Mouse (Mus musculus): ENCODE data around the gene Btg3. TPM values are rescaled to one million over a fixed set of nuclear protein-coding genes. Genes with fewer than 3 reads are reported as not detected.

Gene Btg3
- 35.7 and 43.7 TPM in 2 replicates for polyA plus RNA-seq (2015; fragmentation: Nextera tagmentation; extraction: Ambion mirVana)

GRCm38 (mm10) chr16:78376745-78377570 lies at the start of gene Btg3:
Gene Btg3, minus strand, starts transcription at chr16:78377192.
- Histone ChIP-seq H3K27me3 (ENCODE audit: control insufficient read depth, insufficient read depth, low read depth, low read length) (no peaks in the 10 kb centered on the region), H3K4me1 (replicated peaks; ENCODE audit: control insufficient read depth, insufficient read depth, low read length) (peaks cover 18% of the 10 kb centered on the region), H3K4me2 (ENCODE audit: low read depth, low read length) (peak within 1 kb of the TSS; percentile 90), H3K36me3 (ENCODE audit: control insufficient read depth, insufficient read depth, low read length) (peaks cover 4% of the 10 kb centered on the region; the same call in 1 of the 2 replicates), H3K4me3 (ENCODE audit: low read length) (peak within 1 kb of the TSS; percentile 93), H3K9me3 (ENCODE audit: control insufficient read depth, low read length) (no peaks in the 10 kb centered on the region), H3K27ac (ENCODE audit: low read length) (peak within 1 kb of the TSS; percentile 85), H3K9ac (ENCODE audit: low read length) (peak within 1 kb of the TSS; percentile 95)
- WGBS: under 1% methylated on average over 39 of the region's 57 CpGs
- peak; percentile 97 for ATAC-seq (ENCODE audit: low read depth)

GRCm38 (mm10) chr16:78417733-78418132 lies 40.7 kb upstream of the Btg3 start:
- Histone ChIP-seq H3K27me3 (ENCODE audit: control insufficient read depth, insufficient read depth, low read depth, low read length) (no peaks in the 10 kb centered on the region), H3K27ac (ENCODE audit: low read length) (no peak overlapping the region), H3K4me2 (ENCODE audit: low read depth, low read length) (no peak overlapping the region), H3K36me3 (ENCODE audit: control insufficient read depth, insufficient read depth, low read length) (no peaks in the 10 kb centered on the region), H3K9me3 (ENCODE audit: control insufficient read depth, low read length) (peaks cover 2% of the 10 kb centered on the region; the same call in 1 of the 2 replicates), H3K9ac (ENCODE audit: low read length) (no peak overlapping the region), H3K4me1 (replicated peaks; ENCODE audit: control insufficient read depth, insufficient read depth, low read length) (no peaks in the 10 kb centered on the region), H3K4me3 (ENCODE audit: low read length) (no peak overlapping the region)
- no peak for ATAC-seq (ENCODE audit: low read depth)
- 56% methylated on average over 10 of the region's 10 CpGs for WGBS

GRCm38 (mm10) chr16:78416500-78416899 lies 39.5 kb upstream of the Btg3 start:
- Histone ChIP-seq H3K4me1 (replicated peaks; ENCODE audit: control insufficient read depth, insufficient read depth, low read length) (no peaks in the 10 kb centered on the region), H3K27me3 (ENCODE audit: control insufficient read depth, insufficient read depth, low read depth, low read length) (no peaks in the 10 kb centered on the region), H3K9me3 (ENCODE audit: control insufficient read depth, low read length) (peaks cover 2% of the 10 kb centered on the region; the same call in 1 of the 2 replicates), H3K36me3 (ENCODE audit: control insufficient read depth, insufficient read depth, low read length) (no peaks in the 10 kb centered on the region), H3K4me2 (ENCODE audit: low read depth, low read length) (no peak overlapping the region), H3K9ac (ENCODE audit: low read length) (no peak overlapping the region), H3K27ac (ENCODE audit: low read length) (no peak overlapping the region), H3K4me3 (ENCODE audit: low read length) (no peak overlapping the region)
- ATAC-seq (ENCODE audit: low read depth): no peak
- WGBS: 6% methylated on average over 3 of the region's 3 CpGs

DNA sequence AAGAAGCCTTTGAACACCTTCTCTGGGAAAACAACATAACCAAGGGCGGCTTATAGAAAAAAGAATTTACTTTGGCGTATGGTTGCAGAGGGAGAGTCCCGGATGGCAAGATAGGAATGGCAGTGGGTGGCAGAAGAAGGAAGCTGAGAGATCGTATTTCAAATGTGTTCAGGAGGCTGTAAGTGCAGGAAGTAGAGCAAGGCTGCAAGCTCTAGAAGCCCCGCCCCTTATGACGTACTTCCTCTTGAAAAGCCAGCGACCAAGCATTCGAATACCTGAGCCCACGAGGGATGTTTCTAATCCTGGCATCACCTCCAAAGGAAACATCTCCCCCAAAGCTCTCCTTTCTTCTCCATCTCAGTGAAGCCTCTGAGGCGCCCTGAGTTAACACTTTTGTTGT lies 33.0 kb upstream of the Btg3 start:
- peaks cover 2% of the 10 kb centered on the region for H3K9me3 ChIP-seq (ENCODE audit: control insufficient read depth, low read length)
- no peak overlapping the region for H3K27ac ChIP-seq (ENCODE audit: low read length)
- no peak overlapping the region for H3K4me3 ChIP-seq (ENCODE audit: low read length)
- ATAC-seq (ENCODE audit: low read depth): no peak
- H3K27me3 ChIP-seq (ENCODE audit: control insufficient read depth, insufficient read depth, low read depth, low read length): no peaks in the 10 kb centered on the region
- 76% methylated on average over 10 of the region's 10 CpGs for WGBS
- no peak overlapping the region for H3K9ac ChIP-seq (ENCODE audit: low read length)
- H3K36me3 ChIP-seq (ENCODE audit: control insufficient read depth, insufficient read depth, low read length): no peaks in the 10 kb centered on the region
- H3K4me1 ChIP-seq (replicated peaks; ENCODE audit: control insufficient read depth, insufficient read depth, low read length): no peaks in the 10 kb centered on the region
- no peak overlapping the region for H3K4me2 ChIP-seq (ENCODE audit: low read depth, low read length)

- Histone ChIP-seq H3K27me3 (ENCODE audit: control insufficient read depth, insufficient read depth, low read depth, low read length) (no peaks in the 10 kb centered on the region), H3K9ac (ENCODE audit: low read length) (no peak overlapping the region), H3K4me3 (ENCODE audit: low read length) (no peak overlapping the region), H3K4me1 (replicated peaks; ENCODE audit: control insufficient read depth, insufficient read depth, low read length) (no peaks in the 10 kb centered on the region), H3K27ac (ENCODE audit: low read length) (no peak overlapping the region), H3K4me2 (ENCODE audit: low read depth, low read length) (no peak overlapping the region), H3K9me3 (ENCODE audit: control insufficient read depth, low read length) (no peaks in the 10 kb centered on the region; the same call in 1 of the 2 replicates), H3K36me3 (ENCODE audit: control insufficient read depth, insufficient read depth, low read length) (no peaks in the 10 kb centered on the region)
- 80% methylated on average over 6 of the region's 6 CpGs for WGBS
- ATAC-seq (ENCODE audit: low read depth): no peak
Measured at GRCm38 (mm10) chr16:78407855-78408254, 30.9 kb upstream of the Btg3 start.

GRCm38 (mm10) chr16:78406657-78407056 lies 29.7 kb upstream of the Btg3 start:
- Histone ChIP-seq H3K27ac (ENCODE audit: low read length) (no peak overlapping the region), H3K27me3 (ENCODE audit: control insufficient read depth, insufficient read depth, low read depth, low read length) (no peaks in the 10 kb centered on the region), H3K4me1 (replicated peaks; ENCODE audit: control insufficient read depth, insufficient read depth, low read length) (no peaks in the 10 kb centered on the region), H3K9ac (ENCODE audit: low read length) (no peak overlapping the region), H3K4me2 (ENCODE audit: low read depth, low read length) (no peak overlapping the region), H3K4me3 (ENCODE audit: low read length) (no peak overlapping the region), H3K36me3 (ENCODE audit: control insufficient read depth, insufficient read depth, low read length) (no peaks in the 10 kb centered on the region), H3K9me3 (ENCODE audit: control insufficient read depth, low read length) (no peaks in the 10 kb centered on the region; the same call in 1 of the 2 replicates)
- ATAC-seq (ENCODE audit: low read depth): peak; percentile 94
- 39% methylated on average over 2 of the region's 2 CpGs for WGBS

DNA sequence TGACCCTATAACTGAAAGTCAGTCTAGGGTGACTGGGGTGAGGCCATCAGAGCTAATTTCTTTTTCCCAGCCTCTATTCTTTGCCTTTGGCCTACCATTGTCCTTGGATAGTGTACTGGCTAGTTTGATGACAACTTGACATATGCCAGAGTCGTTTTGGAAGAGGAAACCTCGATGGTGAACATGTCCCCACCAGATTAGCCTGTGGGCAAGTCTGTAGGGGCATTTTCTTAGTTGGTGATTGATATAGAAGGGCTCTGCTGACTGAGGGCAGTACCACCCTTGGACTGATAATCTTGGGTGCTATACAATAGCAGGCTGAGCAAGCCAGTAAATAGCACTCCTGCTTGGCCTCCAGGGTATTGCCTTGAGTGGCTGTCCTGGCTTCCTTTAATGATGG lies 25.3 kb upstream of the Btg3 start:
- no peak for ATAC-seq (ENCODE audit: low read depth)
- WGBS: 56% methylated on average over 2 of the region's 2 CpGs

DNA sequence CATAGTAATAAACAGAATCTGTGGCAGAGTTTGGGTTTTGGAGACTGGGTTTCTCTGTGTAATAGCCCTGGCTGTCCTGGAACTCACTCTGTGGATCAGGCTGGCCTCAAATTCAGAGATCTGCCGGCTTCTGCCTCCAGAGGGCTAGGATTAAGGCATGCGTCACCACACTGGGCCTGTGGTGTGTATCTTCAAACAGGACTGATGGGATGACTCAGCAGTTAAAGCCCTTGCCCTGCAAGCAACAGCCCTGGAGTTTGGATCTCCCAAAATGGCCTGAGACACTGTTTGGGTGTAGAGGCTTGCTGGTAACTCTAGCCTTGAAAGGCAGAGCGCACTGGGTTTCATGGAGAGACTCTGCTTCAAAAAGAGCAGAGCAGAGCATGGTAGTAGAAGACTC lies 22.4 kb upstream of the Btg3 start:
- H3K9me3 ChIP-seq (ENCODE audit: control insufficient read depth, low read length): no peaks in the 10 kb centered on the region
- ATAC-seq (ENCODE audit: low read depth): no peak
- WGBS: 86% methylated on average over 3 of the region's 3 CpGs
- H3K27ac ChIP-seq (ENCODE audit: low read length): no peak overlapping the region
- no peak overlapping the region for H3K4me2 ChIP-seq (ENCODE audit: low read depth, low read length)
- H3K4me3 ChIP-seq (ENCODE audit: low read length): no peak overlapping the region
- no peaks in the 10 kb centered on the region for H3K27me3 ChIP-seq (ENCODE audit: control insufficient read depth, insufficient read depth, low read depth, low read length)
- no peaks in the 10 kb centered on the region for H3K4me1 ChIP-seq (replicated peaks; ENCODE audit: control insufficient read depth, insufficient read depth, low read length)
- no peaks in the 10 kb centered on the region for H3K36me3 ChIP-seq (ENCODE audit: control insufficient read depth, insufficient read depth, low read length)
- no peak overlapping the region for H3K9ac ChIP-seq (ENCODE audit: low read length)

More for the DNA sequence above, 25.3 kb upstream of the Btg3 start:
- Histone ChIP-seq H3K4me3 (ENCODE audit: low read length) (no peak overlapping the region), H3K4me2 (ENCODE audit: low read depth, low read length) (no peak overlapping the region), H3K36me3 (ENCODE audit: control insufficient read depth, insufficient read depth, low read length) (no peaks in the 10 kb centered on the region), H3K27ac (ENCODE audit: low read length) (no peak overlapping the region), H3K9me3 (ENCODE audit: control insufficient read depth, low read length) (no peaks in the 10 kb centered on the region), H3K9ac (ENCODE audit: low read length) (no peak overlapping the region), H3K27me3 (ENCODE audit: control insufficient read depth, insufficient read depth, low read depth, low read length) (no peaks in the 10 kb centered on the region), H3K4me1 (replicated peaks; ENCODE audit: control insufficient read depth, insufficient read depth, low read length) (no peaks in the 10 kb centered on the region)

DNA sequence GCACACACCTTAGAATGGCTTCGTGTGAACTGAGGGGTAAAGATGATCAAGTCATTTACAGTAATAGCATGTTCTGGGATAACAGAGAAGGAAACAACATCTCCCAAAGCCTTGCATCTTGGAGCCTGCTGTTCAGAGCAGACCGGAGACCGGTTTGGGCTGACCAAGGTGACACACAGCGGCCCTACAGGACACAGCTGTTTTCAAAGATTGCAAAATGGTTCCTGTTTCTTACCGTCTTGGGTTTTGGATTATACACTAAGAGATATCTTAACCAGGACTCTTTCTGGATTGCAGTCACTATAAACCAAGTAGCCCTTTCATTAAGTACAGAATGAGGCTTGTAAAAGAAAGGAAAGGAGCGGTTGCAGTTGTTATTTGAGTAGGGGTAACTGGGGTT lies 21.7 kb upstream of the Btg3 start:
- WGBS: 82% methylated on average over 6 of the region's 6 CpGs
- no peak overlapping the region for H3K9ac ChIP-seq (ENCODE audit: low read length)
- no peak overlapping the region for H3K4me3 ChIP-seq (ENCODE audit: low read length)
- no peaks in the 10 kb centered on the region for H3K36me3 ChIP-seq (ENCODE audit: control insufficient read depth, insufficient read depth, low read length)
- H3K4me2 ChIP-seq (ENCODE audit: low read depth, low read length): no peak overlapping the region
- no peak for ATAC-seq (ENCODE audit: low read depth)
- H3K27me3 ChIP-seq (ENCODE audit: control insufficient read depth, insufficient read depth, low read depth, low read length): no peaks in the 10 kb centered on the region
- no peak overlapping the region for H3K27ac ChIP-seq (ENCODE audit: low read length)
- no peaks in the 10 kb centered on the region for H3K9me3 ChIP-seq (ENCODE audit: control insufficient read depth, low read length)
- H3K4me1 ChIP-seq (replicated peaks; ENCODE audit: control insufficient read depth, insufficient read depth, low read length): no peaks in the 10 kb centered on the region
